15 mouse cellular contexts compared by ENCODE assay signal in the genomic region with DNA sequence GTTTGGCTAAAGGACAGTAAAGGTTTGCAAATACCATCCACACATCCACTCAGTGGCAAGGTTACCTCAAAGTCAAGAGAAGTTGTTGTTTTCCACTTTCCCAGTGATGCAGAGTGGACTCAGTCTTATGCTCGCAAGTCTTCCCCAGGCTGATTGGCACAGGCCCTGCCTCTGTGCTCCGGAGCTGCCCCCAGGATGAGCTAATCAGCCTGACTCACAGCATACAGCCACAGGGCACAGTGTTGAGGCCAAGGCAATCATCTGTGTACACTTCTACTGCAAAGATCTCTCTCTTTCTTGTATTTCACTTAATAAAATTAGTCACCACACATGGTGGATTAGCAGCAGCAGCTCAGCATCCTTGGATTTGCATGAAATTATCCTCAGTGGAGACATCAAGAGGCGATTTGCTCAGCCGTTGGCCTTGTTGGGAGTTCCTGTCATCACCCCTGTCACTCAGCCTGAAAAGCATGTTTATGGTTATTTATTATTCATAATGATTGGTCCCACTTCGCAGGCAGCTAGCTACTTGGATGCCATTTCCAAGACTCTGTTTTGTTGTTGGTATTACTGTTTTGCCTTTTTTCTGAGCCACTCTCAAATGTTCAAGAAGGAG.
DNase-seq lines count a peak whose midpoint lies in the region; ATAC-seq and TF ChIP-seq lines count a peak whose summit lies in the region.
"Had no signal": no experiment of that assay in that cellular context is flagged by ENCODE, and none has a peak within 500 bp of the region (broad histone marks: within the 10 kb centered on the region; RNA-seq: fewer than 3 reads in every experiment).

No protein-coding gene starts in this region.

- TF ChIP-seq CTCF in liver, postnatal 0 days (IDR thresholded peaks at IDR 0.05; ENCODE audit: low read depth) = no peak
- no peak for TF ChIP-seq CTCF in lung, adult 2 months (IDR thresholded peaks at IDR 0.05; ENCODE audit: insufficient read depth, low read length)

- no peaks in the 10 kb centered on the region for H3K4me1 ChIP-seq in hindbrain, embryonic 12.5 days
- no peaks in the 10 kb centered on the region for H3K4me1 ChIP-seq in neural tube, embryonic 14.5 days (ENCODE audit: control insufficient read depth, insufficient read depth, low read length)
- no peaks in the 10 kb centered on the region for H3K4me1 ChIP-seq in liver, postnatal 0 days (ENCODE audit: insufficient read depth)
- H3K4me1 ChIP-seq in lung, adult 2 months (ENCODE audit: control insufficient read depth, insufficient read depth, low read length) = no peaks in the 10 kb centered on the region

- no peak for TF ChIP-seq EP300 in liver, postnatal 0 days (IDR thresholded peaks at IDR 0.05; ENCODE audit: low read depth)

- H3K4me2 ChIP-seq in hindbrain, embryonic 12.5 days (replicated peaks) = no peak overlapping the region
- no peak overlapping the region for H3K4me2 ChIP-seq in neural tube, embryonic 14.5 days (ENCODE audit: low read depth, low read length)
- no peak overlapping the region for H3K4me2 ChIP-seq in liver, postnatal 0 days (ENCODE audit: low read depth, low read length)

- no peaks in the 10 kb centered on the region for H3K27me3 ChIP-seq in hindbrain, embryonic 12.5 days
- no peaks in the 10 kb centered on the region for H3K27me3 ChIP-seq in neural tube, embryonic 14.5 days (ENCODE audit: control insufficient read depth, insufficient read depth, low read length)
- no peaks in the 10 kb centered on the region for H3K27me3 ChIP-seq in liver, postnatal 0 days (ENCODE audit: insufficient read depth, low read length)

- WGBS in hindbrain, embryonic 12.5 days = 56% methylated on average over 5 of the region's 5 CpGs
- WGBS in neural tube, embryonic 14.5 days = 38% methylated on average over 5 of the region's 5 CpGs
- 60% methylated on average over 5 of the region's 5 CpGs for WGBS in liver, postnatal 0 days (ENCODE audit: insufficient replicate concordance)
- 62% methylated on average over 5 of the region's 5 CpGs for WGBS in lung, adult 2 months

- ATAC-seq in hindbrain, embryonic 12.5 days (ENCODE audit: low FRiP score) = peak; percentile 85
- peak; percentile 49; the same call in 1 of the 2 replicates for ATAC-seq in neural tube, embryonic 14.5 days (ENCODE audit: low read depth)
- ATAC-seq in liver, postnatal 0 days = no peak
- ATAC-seq: CD4-positive, CD25-positive, alpha-beta regulatory T cell, adult 4 months; lung, postnatal 0 days had no signal

- TF ChIP-seq POLR2A in lung, adult 2 months (IDR thresholded peaks at IDR 0.05; ENCODE audit: borderline replicate concordance, extremely low read depth, low read depth, low read length) = no peak

- H3K27ac ChIP-seq in hindbrain, embryonic 12.5 days = 0 out of 2 replicates have a peak overlapping the region, but pooled peaks have one; percentile 30
- H3K27ac ChIP-seq in neural tube, embryonic 14.5 days (ENCODE audit: low read depth, low read length) = no peak overlapping the region
- H3K27ac ChIP-seq in liver, postnatal 0 days (ENCODE audit: low read depth) = no peak overlapping the region

- no peaks in the 10 kb centered on the region for H3K36me3 ChIP-seq in hindbrain, embryonic 12.5 days
- no peaks in the 10 kb centered on the region for H3K36me3 ChIP-seq in neural tube, embryonic 14.5 days (ENCODE audit: control insufficient read depth, insufficient read depth, low read length)
- H3K36me3 ChIP-seq in liver, postnatal 0 days (replicated peaks; ENCODE audit: insufficient read depth, low read length) = no peaks in the 10 kb centered on the region

- DNase-seq in left cerebral cortex, postnatal 4 days = peak; percentile 44
- no peak for DNase-seq in left cerebral cortex, adult 18-20 months (ENCODE audit: low spot score in 2 of 2)
- DNase-seq in adrenal gland, postnatal 14 days = peak; percentile 42
- no peak for DNase-seq in kidney, postnatal 10 days
- DNase-seq in liver, postnatal 0 days = no peak
- DNase-seq in lung, adult 2 months = no peak
- DNase-seq: heart, adult 18-20 months; heart, postnatal 14 days; kidney, adult 8-10 months; thymus, postnatal 4 days had no signal

- H3K9ac ChIP-seq in hindbrain, embryonic 12.5 days = no peak overlapping the region
- no peak overlapping the region for H3K9ac ChIP-seq in neural tube, embryonic 14.5 days (replicated peaks; ENCODE audit: low read depth, low read length)
- no peak overlapping the region for H3K9ac ChIP-seq in liver, postnatal 0 days (replicated peaks)

- no peaks in the 10 kb centered on the region for H3K9me3 ChIP-seq in hindbrain, embryonic 12.5 days (replicated peaks)
- no peaks in the 10 kb centered on the region for H3K9me3 ChIP-seq in neural tube, embryonic 14.5 days (ENCODE audit: control insufficient read depth, low read length)
- no peaks in the 10 kb centered on the region for H3K9me3 ChIP-seq in liver, postnatal 0 days (ENCODE audit: low read length)

- intact Hi-C loops in left cerebral cortex, postnatal 4 days (cut with DNase I) = no loop called here

- H3K4me3 ChIP-seq in hindbrain, embryonic 12.5 days = no peak overlapping the region
- no peak overlapping the region for H3K4me3 ChIP-seq in neural tube, embryonic 14.5 days (ENCODE audit: low read depth, low read length)
- H3K4me3 ChIP-seq in liver, postnatal 0 days (ENCODE audit: low read depth, low read length) = no peak overlapping the region
- no peak overlapping the region for H3K4me3 ChIP-seq in lung, adult 2 months (replicated peaks; ENCODE audit: extremely low read depth, low read depth, low read length)
- H3K4me3 ChIP-seq: erythroblast, embryonic 14.5 days had no signal

Comparison
In these comparisons a context has a peak if more than half of its experiments do, and no peak if none do; other contexts are left out.
1. DNase-seq: peak in left cerebral cortex, postnatal 4 days (single experiment) and adrenal gland, postnatal 14 days (single experiment); none in left cerebral cortex, adult 18-20 months (0 of 2), kidney, postnatal 10 days (single experiment), liver, postnatal 0 days (single experiment) and lung, adult 2 months (single experiment).